1 mouse cellular context compared by ENCODE assay signal in the genomic region with DNA sequence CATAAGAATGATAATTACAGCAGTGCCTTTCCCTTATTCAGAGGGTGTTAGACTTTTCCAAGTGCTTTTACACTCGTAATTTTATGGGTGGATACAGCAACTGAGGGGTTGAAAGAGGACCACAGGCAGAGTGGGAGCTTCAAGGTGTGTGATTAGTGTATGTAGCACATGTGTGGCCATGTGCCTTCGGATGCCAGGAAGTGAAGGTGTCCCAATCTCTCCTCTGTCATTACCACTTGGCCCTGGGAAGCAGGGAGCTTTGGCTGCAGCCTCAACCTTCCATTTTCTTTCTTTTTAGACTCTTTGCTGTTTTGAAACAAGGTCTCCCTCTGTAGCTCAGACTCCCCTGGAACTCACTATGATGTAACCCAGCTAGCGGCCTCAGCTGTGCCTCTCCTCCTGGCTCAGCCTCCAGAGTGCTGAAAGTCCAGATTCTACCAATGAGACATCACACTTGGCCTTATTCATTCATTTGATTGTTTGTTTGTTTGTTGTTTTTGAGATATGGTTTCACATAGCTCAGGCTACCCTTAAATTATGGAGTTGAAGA.
TF ChIP-seq lines count a peak whose summit lies in the region.

No protein-coding gene starts in this region.

TF ChIP-seq in CH12.LX, 34 proteins besides CTCF, POLR2A, EP300 and RAD21:
- TF ChIP-seq USF1 (IDR thresholded peaks at IDR 0.05; ENCODE audit: low read depth, low read length) = no peak
- TF ChIP-seq MAX (IDR thresholded peaks at IDR 0.05; ENCODE audit: low read length) = 0 out of 2 replicates have a peak, but pooled peaks have one; percentile 22
- no peak for TF ChIP-seq E2F4 (IDR thresholded peaks at IDR 0.05; ENCODE audit: insufficient replicate concordance, low read depth, low read length)
- TF ChIP-seq CHD2 (IDR thresholded peaks at IDR 0.05; ENCODE audit: low read length) = no peak
- TF ChIP-seq HCFC1 (IDR thresholded peaks at IDR 0.05; ENCODE audit: low read depth, low read length) = no peak
- no peak for TF ChIP-seq JUND (conservative IDR thresholded peaks at IDR 0.05; ENCODE audit: low read depth, low read length)
- no peak for TF ChIP-seq NELFE (IDR thresholded peaks at IDR 0.05; ENCODE audit: low read depth, low read length)
- TF ChIP-seq UBTF (IDR thresholded peaks at IDR 0.05; ENCODE audit: low read depth, low read length) = no peak
TF ChIP-seq in CH12.LX: peak in this region for 1.
